Mouse (Mus musculus): ENCODE results near the gene Srgap2. TPM values are rescaled to one million over a fixed set of nuclear protein-coding genes. Genes with fewer than 3 reads are reported as not detected.

The Srgap2 gene
- polyA plus RNA-seq, 1 experiment from 2014 or later: 16.4 TPM

DNA sequence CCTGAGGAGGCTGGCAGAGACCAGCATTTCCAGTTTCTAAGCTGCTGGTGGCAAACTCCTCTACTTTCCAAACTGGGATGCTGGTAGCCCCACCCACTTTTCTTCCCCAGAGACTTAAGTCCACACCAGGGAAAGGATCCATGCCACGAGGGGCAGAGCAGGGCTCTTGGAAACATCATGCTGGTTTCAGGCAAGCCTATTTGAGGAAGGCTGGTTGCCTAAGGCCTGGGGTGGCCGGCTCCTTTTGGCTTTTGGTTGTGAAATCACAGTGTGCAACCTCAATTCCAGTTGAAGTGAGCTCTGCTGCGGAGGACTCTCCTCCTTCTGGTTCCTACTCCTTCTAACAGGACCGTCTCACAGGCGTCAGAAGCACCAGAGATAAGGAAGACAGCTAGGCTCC is 240.3 kb downstream of the Srgap2 start:
- Histone ChIP-seq H3K4me2 (no peak overlapping the region), H3K27ac (ENCODE audit: low read depth, low read length) (no peak overlapping the region), H3K9ac (ENCODE audit: low read length) (no peak overlapping the region), H3K36me3 (ENCODE audit: control insufficient read depth, insufficient read depth, low read length) (peaks cover 5% of the 10 kb centered on the region; the same call in 1 of the 2 replicates), H3K4me3 (ENCODE audit: low read depth, low read length) (no peak overlapping the region), H3K9me3 (ENCODE audit: control insufficient read depth, low read length) (no peaks in the 10 kb centered on the region), H3K4me1 (ENCODE audit: control insufficient read depth, insufficient read depth, low read length) (no peaks in the 10 kb centered on the region), H3K27me3 (ENCODE audit: control insufficient read depth, insufficient read depth, low read length) (no peaks in the 10 kb centered on the region)
- ATAC-seq (ENCODE audit: low FRiP score) (no peak), DNase-seq (ENCODE audit: low spot score, missing footprints) (no peak)
- 77% methylated on average over 5 of the region's 5 CpGs for WGBS

DNA sequence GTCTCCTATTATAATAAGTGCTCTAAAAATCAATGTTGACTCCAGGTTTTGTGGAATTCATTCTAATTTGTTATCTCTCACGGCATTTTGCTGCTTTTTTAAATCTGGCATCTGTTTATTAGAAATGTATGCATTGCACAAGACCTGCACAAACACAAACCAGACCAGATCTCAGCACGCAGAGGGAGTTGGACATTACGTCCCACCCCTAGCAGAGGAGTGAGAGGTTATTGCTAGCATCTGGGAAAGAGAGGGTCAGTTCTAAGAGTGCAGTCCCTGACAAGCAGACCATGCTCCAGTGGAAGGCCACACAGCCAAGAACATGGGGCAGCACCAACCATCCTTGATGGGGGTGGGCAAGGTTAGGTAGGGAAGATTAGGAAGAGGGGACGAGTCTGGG is 242.5 kb downstream of the Srgap2 start:
- peaks cover 5% of the 10 kb centered on the region; the same call in 1 of the 2 replicates for H3K36me3 ChIP-seq (ENCODE audit: control insufficient read depth, insufficient read depth, low read length)
- no peaks in the 10 kb centered on the region for H3K27me3 ChIP-seq (ENCODE audit: control insufficient read depth, insufficient read depth, low read length)
- no peak overlapping the region for H3K4me2 ChIP-seq
- H3K9ac ChIP-seq (ENCODE audit: low read length): no peak overlapping the region
- no peaks in the 10 kb centered on the region for H3K9me3 ChIP-seq (ENCODE audit: control insufficient read depth, low read length)
- 80% methylated on average over 4 of the region's 4 CpGs for WGBS
- DNase-seq (ENCODE audit: low spot score, missing footprints): no peak
- H3K27ac ChIP-seq (ENCODE audit: low read depth, low read length): no peak overlapping the region
- no peak for ATAC-seq (ENCODE audit: low FRiP score)
- no peak overlapping the region for H3K4me3 ChIP-seq (ENCODE audit: low read depth, low read length)
- no peaks in the 10 kb centered on the region for H3K4me1 ChIP-seq (ENCODE audit: control insufficient read depth, insufficient read depth, low read length)

DNA sequence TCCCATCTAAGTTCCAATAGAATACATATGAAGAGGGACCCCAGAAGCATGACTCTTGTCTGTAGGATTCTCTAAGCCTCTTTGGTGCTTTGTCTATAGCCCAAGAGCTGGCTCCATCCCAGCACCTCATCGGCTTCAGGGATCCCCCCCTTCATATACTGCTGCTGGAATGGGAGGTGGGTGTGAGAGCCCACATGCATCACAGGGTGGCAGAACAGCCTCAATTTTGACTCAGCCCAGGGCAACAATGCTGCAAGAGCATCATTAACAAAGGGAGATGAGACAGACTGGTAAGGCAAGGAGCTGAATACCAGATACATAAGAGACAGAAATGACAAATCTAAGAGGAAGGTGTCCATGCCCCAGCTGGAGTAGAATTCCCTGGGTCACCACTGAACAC is 243.0 kb downstream of the Srgap2 start:
- 86% methylated on average over 1 of the region's 1 CpGs for WGBS
- H3K4me3 ChIP-seq (ENCODE audit: low read depth, low read length): no peak overlapping the region
- H3K9ac ChIP-seq (ENCODE audit: low read length): no peak overlapping the region
- no peak for ATAC-seq (ENCODE audit: low FRiP score)
- peaks cover 3% of the 10 kb centered on the region; the same call in 1 of the 2 replicates for H3K36me3 ChIP-seq (ENCODE audit: control insufficient read depth, insufficient read depth, low read length)
- no peak overlapping the region for H3K4me2 ChIP-seq
- DNase-seq (ENCODE audit: low spot score, missing footprints): no peak
- H3K4me1 ChIP-seq (ENCODE audit: control insufficient read depth, insufficient read depth, low read length): no peaks in the 10 kb centered on the region
- no peaks in the 10 kb centered on the region for H3K27me3 ChIP-seq (ENCODE audit: control insufficient read depth, insufficient read depth, low read length)
- no peak overlapping the region for H3K27ac ChIP-seq (ENCODE audit: low read depth, low read length)
- no peaks in the 10 kb centered on the region for H3K9me3 ChIP-seq (ENCODE audit: control insufficient read depth, low read length)

DNA sequence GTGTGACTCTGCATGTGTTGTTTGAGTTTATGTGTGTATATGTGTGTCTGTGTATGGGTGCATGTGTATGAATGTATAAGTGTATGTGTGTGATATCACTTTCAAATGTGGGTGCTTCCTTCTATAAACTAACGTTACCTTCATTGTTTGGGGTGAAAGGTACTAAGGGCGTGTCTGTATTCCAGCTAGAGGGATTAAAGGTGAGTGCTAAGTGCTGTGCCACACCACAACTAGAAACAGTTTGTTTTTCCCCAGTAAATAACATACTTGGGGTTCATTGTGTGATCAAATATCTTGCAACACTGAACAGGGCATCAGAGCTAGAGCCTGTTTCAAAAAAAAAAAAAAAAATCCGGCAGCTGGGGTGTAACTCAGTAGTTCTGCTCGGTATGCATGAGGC is 245.4 kb downstream of the Srgap2 start:
- no peaks in the 10 kb centered on the region for H3K36me3 ChIP-seq (ENCODE audit: control insufficient read depth, insufficient read depth, low read length)
- WGBS: 71% methylated on average over 4 of the region's 4 CpGs
- DNase-seq (ENCODE audit: low spot score, missing footprints) (no peak), ATAC-seq (ENCODE audit: low FRiP score) (no peak)
- H3K27me3 ChIP-seq (ENCODE audit: control insufficient read depth, insufficient read depth, low read length): no peaks in the 10 kb centered on the region
- H3K9ac ChIP-seq (ENCODE audit: low read length): no peak overlapping the region
- H3K4me3 ChIP-seq (ENCODE audit: low read depth, low read length): no peak overlapping the region
- H3K4me2 ChIP-seq: no peak overlapping the region
- H3K9me3 ChIP-seq (ENCODE audit: control insufficient read depth, low read length): no peaks in the 10 kb centered on the region
- no peaks in the 10 kb centered on the region for H3K4me1 ChIP-seq (ENCODE audit: control insufficient read depth, insufficient read depth, low read length)
- H3K27ac ChIP-seq (ENCODE audit: low read depth, low read length): no peak overlapping the region

DNA sequence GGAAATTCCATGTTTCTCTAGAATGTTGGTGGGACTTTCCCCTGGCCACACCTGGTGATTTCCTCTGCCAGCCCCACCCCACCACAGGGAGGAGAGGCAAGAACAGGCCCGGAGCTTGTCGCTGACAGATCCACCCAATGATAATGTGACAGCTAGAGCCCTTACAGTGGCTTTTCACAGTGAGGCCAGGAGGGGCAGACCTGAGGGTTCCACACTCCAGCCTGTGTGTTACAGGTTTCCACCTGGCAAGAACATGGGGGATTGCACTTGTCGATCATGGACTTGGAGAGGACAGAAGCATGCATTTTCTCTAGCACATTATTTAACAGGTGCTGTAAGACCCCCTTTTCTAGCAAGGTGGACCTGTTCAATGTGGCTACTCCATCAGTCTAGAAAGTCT is 246.9 kb downstream of the Srgap2 start:
- Histone ChIP-seq H3K4me2 (no peak overlapping the region), H3K27ac (ENCODE audit: low read depth, low read length) (no peak overlapping the region), H3K36me3 (ENCODE audit: control insufficient read depth, insufficient read depth, low read length) (no peaks in the 10 kb centered on the region), H3K9me3 (ENCODE audit: control insufficient read depth, low read length) (no peaks in the 10 kb centered on the region), H3K4me1 (ENCODE audit: control insufficient read depth, insufficient read depth, low read length) (no peaks in the 10 kb centered on the region), H3K9ac (ENCODE audit: low read length) (no peak overlapping the region), H3K27me3 (ENCODE audit: control insufficient read depth, insufficient read depth, low read length) (no peaks in the 10 kb centered on the region), H3K4me3 (ENCODE audit: low read depth, low read length) (no peak overlapping the region)
- DNase-seq (ENCODE audit: low spot score, missing footprints) (no peak), ATAC-seq (ENCODE audit: low FRiP score) (no peak)
- 69% methylated on average over 3 of the region's 3 CpGs for WGBS

DNA sequence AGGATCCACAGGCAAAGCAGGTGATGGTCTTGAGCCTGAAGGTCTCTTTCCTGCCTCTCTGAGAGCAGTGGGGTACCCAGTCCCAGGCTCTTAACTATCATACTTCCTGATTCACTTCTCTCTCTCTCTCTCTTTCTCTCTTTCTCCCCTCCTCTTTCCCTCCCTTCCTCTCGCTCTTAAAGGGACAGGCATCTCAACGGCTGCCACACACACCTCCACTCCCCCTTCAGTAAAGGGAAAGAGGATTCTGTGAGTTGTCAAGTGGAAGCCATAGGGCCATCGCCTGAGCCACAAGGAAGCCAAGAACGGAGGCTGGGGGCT is 247.7 kb downstream of the Srgap2 start, which contains the start of gene Ikbke:
Gene Ikbke, minus strand, starts transcription at position 151 of the 321 bp plus-strand sequence.
- Histone ChIP-seq H3K4me2 (no peak within 1 kb of the TSS), H3K9ac (ENCODE audit: low read length) (no peak within 1 kb of the TSS), H3K36me3 (ENCODE audit: control insufficient read depth, insufficient read depth, low read length) (no peaks in the 10 kb centered on the region), H3K4me3 (ENCODE audit: low read depth, low read length) (no peak within 1 kb of the TSS), H3K4me1 (ENCODE audit: control insufficient read depth, insufficient read depth, low read length) (no peaks in the 10 kb centered on the region), H3K27ac (ENCODE audit: low read depth, low read length) (no peak within 1 kb of the TSS), H3K9me3 (ENCODE audit: control insufficient read depth, low read length) (no peaks in the 10 kb centered on the region), H3K27me3 (ENCODE audit: control insufficient read depth, insufficient read depth, low read length) (no peaks in the 10 kb centered on the region)
- ATAC-seq (ENCODE audit: low FRiP score) (no peak), DNase-seq (ENCODE audit: low spot score, missing footprints) (no peak)
- WGBS: 52% methylated on average over 4 of the region's 4 CpGs

DNA sequence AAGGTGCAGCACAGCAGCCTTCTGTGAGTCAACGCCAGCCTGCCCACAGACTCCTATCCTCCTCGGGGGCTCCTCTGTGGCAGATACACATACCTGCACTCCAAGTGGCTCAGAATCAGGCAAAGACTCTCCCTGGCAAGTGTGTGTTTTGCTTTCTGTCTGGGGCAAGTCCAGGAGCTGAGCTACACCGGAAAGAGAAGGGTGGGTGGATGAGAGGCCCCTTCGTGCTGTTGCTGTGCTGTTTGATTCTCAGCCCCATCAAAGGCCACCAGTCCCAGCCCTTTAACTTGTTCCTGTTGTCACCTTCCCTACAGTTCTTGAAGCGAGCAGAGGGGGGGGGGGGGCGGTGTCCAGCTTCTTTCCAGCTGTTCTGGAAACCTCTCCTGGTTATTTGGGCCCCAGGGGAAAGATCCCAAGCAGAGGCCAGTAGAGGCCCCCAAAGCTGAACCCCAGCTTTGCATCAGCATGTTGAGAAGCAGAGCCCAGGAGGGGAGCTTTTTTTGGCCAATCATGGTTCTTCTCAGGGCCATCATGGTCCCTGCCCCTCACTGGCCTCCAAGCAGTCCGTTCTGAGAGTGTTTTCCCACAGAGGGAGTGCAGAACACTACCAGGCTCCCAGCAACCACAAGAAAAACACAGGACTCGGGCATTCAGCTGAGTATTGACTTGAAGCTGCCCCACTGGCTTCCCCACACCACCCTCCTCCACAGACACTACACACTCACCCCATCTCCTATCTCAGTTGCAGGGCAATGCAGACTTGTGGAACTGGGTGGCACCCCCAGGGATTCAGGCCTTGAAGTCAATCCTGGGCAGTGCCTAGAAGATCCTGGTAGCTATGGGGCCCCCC is 248.3 kb downstream of the Srgap2 start:
- Histone ChIP-seq H3K4me3 (ENCODE audit: low read depth, low read length) (no peak overlapping the region), H3K36me3 (ENCODE audit: control insufficient read depth, insufficient read depth, low read length) (no peaks in the 10 kb centered on the region), H3K9ac (ENCODE audit: low read length) (no peak overlapping the region), H3K9me3 (ENCODE audit: control insufficient read depth, low read length) (no peaks in the 10 kb centered on the region), H3K27ac (ENCODE audit: low read depth, low read length) (no peak overlapping the region), H3K27me3 (ENCODE audit: control insufficient read depth, insufficient read depth, low read length) (no peaks in the 10 kb centered on the region), H3K4me2 (no peak overlapping the region), H3K4me1 (ENCODE audit: control insufficient read depth, insufficient read depth, low read length) (no peaks in the 10 kb centered on the region)
- ATAC-seq (ENCODE audit: low FRiP score): no peak
- DNase-seq (ENCODE audit: low spot score, missing footprints): no peak
- 62% methylated on average over 8 of the region's 8 CpGs for WGBS

DNA sequence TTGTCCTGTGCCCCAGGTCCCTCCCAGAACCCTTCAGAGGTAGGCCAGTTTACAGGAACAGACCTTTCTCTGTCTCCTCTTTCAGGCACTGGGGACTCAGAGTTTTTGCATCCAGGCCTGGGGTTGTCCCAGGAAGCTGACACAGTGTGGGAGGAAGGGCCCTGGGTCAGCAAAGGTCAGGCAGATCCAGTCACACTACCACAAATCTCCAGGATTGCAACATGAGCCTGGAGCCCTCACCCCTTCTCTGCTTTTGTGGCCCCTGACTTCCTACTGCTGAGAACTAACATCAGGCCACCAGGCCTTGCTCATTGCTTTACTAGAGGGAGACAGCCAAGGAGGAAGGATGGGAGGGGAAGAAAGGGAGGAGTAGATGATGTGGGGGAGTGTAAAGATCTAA is 250.3 kb downstream of the Srgap2 start:
- Histone ChIP-seq H3K27ac (ENCODE audit: low read depth, low read length) (no peak overlapping the region), H3K4me1 (ENCODE audit: control insufficient read depth, insufficient read depth, low read length) (no peaks in the 10 kb centered on the region), H3K4me2 (no peak overlapping the region), H3K4me3 (ENCODE audit: low read depth, low read length) (no peak overlapping the region), H3K9ac (ENCODE audit: low read length) (no peak overlapping the region), H3K27me3 (ENCODE audit: control insufficient read depth, insufficient read depth, low read length) (no peaks in the 10 kb centered on the region), H3K36me3 (ENCODE audit: control insufficient read depth, insufficient read depth, low read length) (no peaks in the 10 kb centered on the region), H3K9me3 (ENCODE audit: control insufficient read depth, low read length) (no peaks in the 10 kb centered on the region)
- no peak for DNase-seq (ENCODE audit: low spot score, missing footprints)
- ATAC-seq (ENCODE audit: low FRiP score): no peak

DNA sequence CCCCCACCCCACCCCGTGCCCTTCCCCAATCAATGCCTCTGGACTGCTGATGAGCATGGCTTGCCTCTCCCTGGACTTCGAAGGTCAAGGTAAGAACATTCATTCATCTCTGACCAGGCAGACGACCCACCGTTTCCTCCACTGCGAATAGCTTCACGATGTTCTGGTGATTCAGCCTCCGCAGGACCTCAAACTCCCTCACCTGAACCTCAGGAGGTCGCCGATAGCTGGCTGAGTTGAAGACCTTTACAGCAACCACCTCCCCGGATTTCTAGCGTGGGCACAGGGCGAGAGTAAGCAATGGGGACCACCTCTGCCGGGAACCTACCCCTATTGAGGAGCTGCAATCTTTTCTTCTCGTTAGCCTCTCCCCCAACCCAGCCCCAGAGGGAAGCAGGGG is 251.6 kb downstream of the Srgap2 start:
- Histone ChIP-seq H3K27me3 (ENCODE audit: control insufficient read depth, insufficient read depth, low read length) (no peaks in the 10 kb centered on the region), H3K4me1 (ENCODE audit: control insufficient read depth, insufficient read depth, low read length) (no peaks in the 10 kb centered on the region), H3K4me2 (no peak overlapping the region), H3K4me3 (ENCODE audit: low read depth, low read length) (no peak overlapping the region), H3K9me3 (ENCODE audit: control insufficient read depth, low read length) (no peaks in the 10 kb centered on the region), H3K36me3 (ENCODE audit: control insufficient read depth, insufficient read depth, low read length) (no peaks in the 10 kb centered on the region), H3K27ac (ENCODE audit: low read depth, low read length) (no peak overlapping the region), H3K9ac (ENCODE audit: low read length) (no peak overlapping the region)
- WGBS: 77% methylated on average over 14 of the region's 14 CpGs
- ATAC-seq (ENCODE audit: low FRiP score) (no peak), DNase-seq (ENCODE audit: low spot score, missing footprints) (no peak)

Data from midbrain, embryonic 11.5 days (tissue).